Mouse (Mus musculus): ENCODE results near the gene Aoc2. TPM values are rescaled to one million over a fixed set of nuclear protein-coding genes. Genes with fewer than 3 reads are reported as not detected.
"Not testable (repeated sequence)": the region's sequence is repeated elsewhere in the genome, so short reads cannot be mapped to it uniquely, and the experiment has no call there.

The Aoc2 gene
- total and polyA plus RNA-seq, 3 experiments = 4.9 to 7.7 (median 5.5) TPM

- DNase-seq = no peak
Measured at GRCm38 (mm10) chr11:101355916-101356315, 31.1 kb downstream of the Aoc2 start.

GRCm38 (mm10) chr11:101357505-101358182 lies 32.8 kb downstream of the Aoc2 start:
- no peak for DNase-seq

- DNase-seq = peak; percentile 47
Measured at GRCm38 (mm10) chr11:101359776-101360175, 34.9 kb downstream of the Aoc2 start.

GRCm38 (mm10) chr11:101360651-101361113 lies 35.8 kb downstream of the Aoc2 start:
- DNase-seq = peak; percentile 28

- no peak for DNase-seq
Measured at GRCm38 (mm10) chr11:101364531-101364931, 39.7 kb downstream of the Aoc2 start.

- DNase-seq = peak; percentile 66
Measured at GRCm38 (mm10) chr11:101367326-101367935, 42.6 kb downstream of the Aoc2 start, which contains the start of gene G6pc. TSS of gene G6pc (plus strand) at chr11:101367561.

GRCm38 (mm10) chr11:101370141-101370540 lies 45.3 kb downstream of the Aoc2 start:
- no peak for DNase-seq

GRCm38 (mm10) chr11:101374421-101374938 lies 49.6 kb downstream of the Aoc2 start:
- DNase-seq = no peak

GRCm38 (mm10) chr11:101378196-101378595 lies 53.3 kb downstream of the Aoc2 start:
- DNase-seq = not testable (repeated sequence)

GRCm38 (mm10) chr11:101378926-101379325 lies 54.1 kb downstream of the Aoc2 start:
- peak; percentile 50 for DNase-seq

Small RNA genes within 50 kb of the gene (microRNA-seq; reads per million reads assigned to microRNA genes)
- 0 reads per million in 2 experiments for gene Gm25593

Other genes with a start within 250 kb of the Aoc2 start
- gene Hsd17b1, start 246.7 kb upstream of the Aoc2 start, total RNA-seq (2021) = 1 to 10 TPM; 1.1 to 2.5 TPM
- 2.1 and 2.3 TPM in 2 replicates for gene Hsd17b1, start 246.7 kb upstream of the Aoc2 start, polyA plus RNA-seq (2012; rRNA removed)
- gene Coasy, start 242.5 kb upstream of the Aoc2 start, total RNA-seq (2021) = 10 to 100 TPM; 86.9 to 90.5 TPM
- 178 and 187 TPM in 2 replicates for gene Coasy, start 242.5 kb upstream of the Aoc2 start, polyA plus RNA-seq (2012; rRNA removed)
- 10 to 100 TPM; 57.8 to 72.3 TPM for gene Mlx, start 237.8 kb upstream of the Aoc2 start, total RNA-seq (2021)
- 36.3 and 42.4 TPM in 2 replicates for gene Mlx, start 237.8 kb upstream of the Aoc2 start, polyA plus RNA-seq (2012; rRNA removed)
- 1 to 10 TPM; 3.6 to 5.9 TPM for gene Psmc3ip, start 229.6 kb upstream of the Aoc2 start, total RNA-seq (2021)
- gene Psmc3ip, start 229.6 kb upstream of the Aoc2 start, polyA plus RNA-seq (2012; rRNA removed) = 0.38 and 0.71 TPM in 2 replicates
- gene Retreg3, start 205.2 kb upstream of the Aoc2 start, total RNA-seq (2021) = 10 to 100 TPM; 50.7 to 50.9 TPM
- 41.7 and 46.9 TPM in 2 replicates for gene Retreg3, start 205.2 kb upstream of the Aoc2 start, polyA plus RNA-seq (2012; rRNA removed)
- gene Tubg1, start 205.1 kb upstream of the Aoc2 start, total RNA-seq (2021) = 10 to 100 TPM; 42.9 to 43.0 TPM
- 15.2 and 42.7 TPM in 2 replicates for gene Tubg1, start 205.1 kb upstream of the Aoc2 start, polyA plus RNA-seq (2012; rRNA removed)
- gene Tubg2, start 169.2 kb upstream of the Aoc2 start, total RNA-seq (2021) = 1 to 10 TPM; 6.2 to 7.5 TPM
- gene Tubg2, start 169.2 kb upstream of the Aoc2 start, polyA plus RNA-seq (2012; rRNA removed) = 5.5 and 6.0 TPM in 2 replicates
- gene Cntnap1, start 154.5 kb upstream of the Aoc2 start, total RNA-seq (2021) = 1 to 10 TPM; 6.8 TPM
- gene Cntnap1, start 154.5 kb upstream of the Aoc2 start, polyA plus RNA-seq (2012; rRNA removed) = 9.3 and 9.4 TPM in 2 replicates
- gene Plekhh3, start 153.7 kb upstream of the Aoc2 start, total RNA-seq (2021) = 10 to 100 TPM; 19.4 to 39.7 TPM
- gene Plekhh3, start 153.7 kb upstream of the Aoc2 start, polyA plus RNA-seq (2012; rRNA removed) = 112 and 122 TPM in 2 replicates
- under 1 TPM; 0.26 to 0.83 TPM for gene Ccr10, start 149.6 kb upstream of the Aoc2 start, total RNA-seq (2021)
- 0.84 and 1.6 TPM in 2 replicates for gene Ccr10, start 149.6 kb upstream of the Aoc2 start, polyA plus RNA-seq (2012; rRNA removed)
- 10 to 100 TPM; 31.3 to 35.0 TPM for gene Ezh1, start 98.6 kb upstream of the Aoc2 start, total RNA-seq (2021)
- 17.1 and 20.1 TPM in 2 replicates for gene Ezh1, start 98.6 kb upstream of the Aoc2 start, polyA plus RNA-seq (2012; rRNA removed)
- 10 to 100 TPM; 46.5 to 46.9 TPM for gene Ramp2, start 79.0 kb upstream of the Aoc2 start, total RNA-seq (2021)
- 109 and 114 TPM in 2 replicates for gene Ramp2, start 79.0 kb upstream of the Aoc2 start, polyA plus RNA-seq (2012; rRNA removed)
- 100 to 1,000 TPM; 102 to 116 TPM for gene Vps25, start 71.4 kb upstream of the Aoc2 start, total RNA-seq (2021)
- 186 and 204 TPM in 2 replicates for gene Vps25, start 71.4 kb upstream of the Aoc2 start, polyA plus RNA-seq (2012; rRNA removed)
- gene Wnk4, start 64.5 kb upstream of the Aoc2 start, total RNA-seq (2021) = 1 to 10 TPM; 2.1 to 3.7 TPM
- gene Wnk4, start 64.5 kb upstream of the Aoc2 start, polyA plus RNA-seq (2012; rRNA removed) = 0.62 and 0.94 TPM in 2 replicates
- under 1 TPM; 0.32 to 0.38 TPM for gene Cntd1, start 46.1 kb upstream of the Aoc2 start, total RNA-seq (2021)
- gene Cntd1, start 46.1 kb upstream of the Aoc2 start, polyA plus RNA-seq (2012; rRNA removed) = 0.06 and 0.11 TPM in 2 replicates
- 10 to 100 TPM; 68.3 to 84.3 TPM for gene Coa3, start 45.9 kb upstream of the Aoc2 start, total RNA-seq (2021)
- gene Coa3, start 45.9 kb upstream of the Aoc2 start, polyA plus RNA-seq (2012; rRNA removed) = 380 and 465 TPM in 2 replicates
- gene Becn1, start 22.8 kb upstream of the Aoc2 start, total RNA-seq (2021) = 100 to 1,000 TPM; 107 to 160 TPM
- gene Becn1, start 22.8 kb upstream of the Aoc2 start, polyA plus RNA-seq (2012; rRNA removed) = 81.6 and 126 TPM in 2 replicates
- gene Psme3, start 8.8 kb upstream of the Aoc2 start, total RNA-seq (2021) = 100 to 1,000 TPM; 129 to 161 TPM
- gene Psme3, start 8.8 kb upstream of the Aoc2 start, polyA plus RNA-seq (2012; rRNA removed) = 31.7 and 45.2 TPM in 2 replicates
- gene Aoc3, start 5.5 kb downstream of the Aoc2 start, total RNA-seq (2021) = 10 to 100 TPM; 48.4 to 76.6 TPM
- 69.3 and 101 TPM in 2 replicates for gene Aoc3, start 5.5 kb downstream of the Aoc2 start, polyA plus RNA-seq (2012; rRNA removed)
- gene G6pc, start 42.5 kb downstream of the Aoc2 start, total RNA-seq (2021) = 10 to 100 TPM in 1 of 2 experiments, 1 to 10 TPM in 1; 1.8 to 24.0 TPM
- 0.13 and 0.26 TPM in 2 replicates for gene G6pc, start 42.5 kb downstream of the Aoc2 start, polyA plus RNA-seq (2012; rRNA removed)
- 10 to 100 TPM; 21.8 to 38.2 TPM for gene Aarsd1, start 92.6 kb downstream of the Aoc2 start, total RNA-seq (2021)
- gene Aarsd1, start 92.6 kb downstream of the Aoc2 start, polyA plus RNA-seq (2012; rRNA removed) = 25.0 and 28.1 TPM in 2 replicates
- 1 to 10 TPM; 1.9 to 5.6 TPM for gene Gm27029, start 99.7 kb downstream of the Aoc2 start, total RNA-seq (2021)
- gene Gm27029, start 99.7 kb downstream of the Aoc2 start, polyA plus RNA-seq (2012; rRNA removed) = 0.24 TPM in 1 of 2 replicates, not detected in the other
- gene Rundc1, start 100.0 kb downstream of the Aoc2 start, total RNA-seq (2021) = 10 to 100 TPM; 23.7 to 24.4 TPM
- gene Rundc1, start 100.0 kb downstream of the Aoc2 start, polyA plus RNA-seq (2012; rRNA removed) = 22.0 and 22.1 TPM in 2 replicates
- 1 to 10 TPM; 2.1 to 4.3 TPM for gene Ptges3l, start 100.3 kb downstream of the Aoc2 start, total RNA-seq (2021)
- gene Ptges3l, start 100.3 kb downstream of the Aoc2 start, polyA plus RNA-seq (2012; rRNA removed) = 0.93 and 1.1 TPM in 2 replicates
- gene Rpl27, start 117.2 kb downstream of the Aoc2 start, total RNA-seq (2021) = 10 to 100 TPM; 34.0 to 75.2 TPM
- gene Rpl27, start 117.2 kb downstream of the Aoc2 start, polyA plus RNA-seq (2012; rRNA removed) = 133 and 183 TPM in 2 replicates
- 10 to 100 TPM; 33.2 to 40.5 TPM for gene Ifi35, start 123.3 kb downstream of the Aoc2 start, total RNA-seq (2021)
- gene Ifi35, start 123.3 kb downstream of the Aoc2 start, polyA plus RNA-seq (2012; rRNA removed) = 32.3 and 44.1 TPM in 2 replicates
- 10 to 100 TPM in 1 of 2 experiments, 1 to 10 TPM in 1; 6.0 to 12.9 TPM for gene Rnd2, start 139.9 kb downstream of the Aoc2 start, total RNA-seq (2021)
- 6.0 and 11.3 TPM in 2 replicates for gene Rnd2, start 139.9 kb downstream of the Aoc2 start, polyA plus RNA-seq (2012; rRNA removed)
- 100 to 1,000 TPM in 1 of 2 experiments, 10 to 100 TPM in 1; 95.6 to 189 TPM for gene Vat1, start 141.2 kb downstream of the Aoc2 start, total RNA-seq (2021)
- gene Vat1, start 141.2 kb downstream of the Aoc2 start, polyA plus RNA-seq (2012; rRNA removed) = 151 and 157 TPM in 2 replicates
- 1 to 10 TPM in 1 of 2 experiments, under 1 TPM in 1; 0.84 to 1.3 TPM for gene Brca1, start 226.9 kb downstream of the Aoc2 start, total RNA-seq (2021)
- 0.11 and 0.20 TPM in 2 replicates for gene Brca1, start 226.9 kb downstream of the Aoc2 start, polyA plus RNA-seq (2012; rRNA removed)
- 100 to 1,000 TPM; 130 to 134 TPM for gene Nbr1, start 227.1 kb downstream of the Aoc2 start, total RNA-seq (2021)
- 121 and 141 TPM in 2 replicates for gene Nbr1, start 227.1 kb downstream of the Aoc2 start, polyA plus RNA-seq (2012; rRNA removed)